Mouse (Mus musculus) liver, adult (tissue): ENCODE results near the gene Vat1.

Source experiments
- GATA4 ChIP-seq: IDR thresholded peaks from 2 replicates; pipeline ENCODE4 v1.6.1; 2014; ENCODE audit warnings: mild to moderate bottlenecking, low read length; ENCODE audit not compliant: insufficient replicate concordance

Vat1 gene

DNA sequence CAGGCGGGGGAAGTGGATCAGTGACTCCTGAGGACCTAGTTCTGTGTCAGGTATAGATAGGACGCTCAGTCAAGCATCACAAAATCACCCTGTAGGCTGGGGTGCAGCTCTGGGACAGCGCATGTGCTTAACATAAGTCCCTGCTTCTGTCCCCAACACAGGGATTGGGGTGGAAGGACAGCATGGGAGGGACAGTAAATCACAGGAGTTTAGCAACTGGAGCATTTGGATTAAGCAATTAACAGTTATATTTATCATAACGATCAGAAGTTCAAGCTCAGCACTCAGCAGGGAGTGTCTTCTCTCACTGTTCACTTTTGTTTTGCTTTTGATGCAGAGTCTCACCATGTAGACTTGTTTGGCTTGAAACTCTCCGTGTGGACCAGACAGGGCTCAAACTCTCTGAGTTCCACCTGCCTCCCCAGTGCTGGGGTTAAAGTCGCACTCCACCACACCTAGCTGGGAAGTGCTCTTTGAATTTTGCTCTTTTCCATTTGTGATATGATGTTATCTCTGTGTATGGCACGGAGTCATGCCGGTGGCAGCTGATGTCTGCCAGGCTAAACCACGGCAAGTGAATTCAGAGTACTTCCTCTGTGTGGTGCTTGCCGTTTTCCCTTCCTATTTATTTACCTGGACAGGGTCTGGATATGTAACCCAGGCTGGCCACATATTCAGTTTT lies 13.8 kb downstream of the Vat1 start:
- peak; percentile 21; the same call in 1 of the 2 replicates for TF ChIP-seq GATA4

- TF ChIP-seq GATA4 = no peak
These were observed 14.5 kb downstream of the Vat1 start for GRCm38 (mm10) chr11:101451536-101451935.

GRCm38 (mm10) chr11:101450394-101450793 lies 15.6 kb downstream of the Vat1 start:
- TF ChIP-seq GATA4 = no peak

- TF ChIP-seq GATA4 = no peak
These were observed 17.1 kb downstream of the Vat1 start for GRCm38 (mm10) chr11:101448899-101449298.

- TF ChIP-seq GATA4 = peak; percentile 16; the same call in 1 of the 2 replicates
These were observed 17.7 kb downstream of the Vat1 start, which contains the start of gene Ifi35 for GRCm38 (mm10) chr11:101448274-101448746. Gene Ifi35, plus strand, starts transcription at chr11:101448407.

DNA sequence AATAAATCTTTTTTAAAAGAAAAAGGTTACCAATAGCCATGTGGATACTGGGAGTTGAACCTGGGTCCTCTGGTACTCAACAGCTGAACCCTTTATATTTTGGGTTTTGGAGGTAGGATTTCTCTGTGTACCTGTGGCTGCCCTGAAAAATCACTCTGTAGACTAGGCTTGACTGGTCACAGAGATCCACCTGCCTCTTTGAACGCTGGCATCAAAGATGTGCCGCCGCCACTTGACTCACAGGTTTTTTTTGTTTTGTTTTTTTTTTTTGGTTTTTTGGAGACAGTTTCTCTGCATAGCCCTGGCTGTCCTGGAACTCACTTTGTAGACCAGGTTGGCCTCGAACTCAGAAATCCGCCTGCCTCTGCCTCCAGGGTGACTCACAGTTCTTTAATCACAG lies 18.2 kb downstream of the Vat1 start:
- TF ChIP-seq GATA4 = no peak

GRCm38 (mm10) chr11:101446319-101446718 lies 19.7 kb downstream of the Vat1 start:
- no peak for TF ChIP-seq GATA4

- TF ChIP-seq GATA4 = no peak
These were observed 23.3 kb downstream of the Vat1 start for GRCm38 (mm10) chr11:101442760-101443159.

GRCm38 (mm10) chr11:101442127-101442693 lies 23.8 kb downstream of the Vat1 start, which contains the start of gene Rpl27:
Gene Rpl27, plus strand, starts transcription at chr11:101442298.
- peak; percentile 44; the same call in 1 of the 2 replicates for TF ChIP-seq GATA4

DNA sequence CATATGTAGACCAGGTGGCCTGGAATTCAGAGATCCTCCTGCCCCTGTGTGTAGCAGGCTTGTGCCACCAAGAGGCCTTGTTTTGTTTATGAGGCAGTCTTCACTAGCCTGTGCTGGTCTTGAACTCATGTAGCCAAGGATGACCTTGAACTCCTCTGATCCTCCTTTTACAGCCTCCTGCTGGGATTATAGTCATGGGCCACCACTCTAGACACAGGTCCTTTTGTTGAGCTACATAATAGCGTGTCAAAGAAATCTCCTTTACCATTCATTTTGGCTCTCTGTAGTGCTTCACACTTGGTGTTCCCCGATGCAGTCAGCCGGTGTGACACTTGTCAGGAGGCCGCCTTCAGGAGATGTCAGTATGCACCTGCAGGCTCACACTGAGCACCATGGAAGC lies 29.1 kb downstream of the Vat1 start:
- no peak for TF ChIP-seq GATA4

- no peak for TF ChIP-seq GATA4
These were observed 30.2 kb downstream of the Vat1 start for GRCm38 (mm10) chr11:101435831-101436230.

- TF ChIP-seq GATA4 = no peak
These were observed 32.6 kb downstream of the Vat1 start for GRCm38 (mm10) chr11:101433396-101433795.

- no peak for TF ChIP-seq GATA4
These were observed 34.7 kb downstream of the Vat1 start for GRCm38 (mm10) chr11:101431327-101431726.

GRCm38 (mm10) chr11:101426165-101426564 lies 39.9 kb downstream of the Vat1 start:
- peak; percentile 32; the same call in 1 of the 2 replicates for TF ChIP-seq GATA4

DNA sequence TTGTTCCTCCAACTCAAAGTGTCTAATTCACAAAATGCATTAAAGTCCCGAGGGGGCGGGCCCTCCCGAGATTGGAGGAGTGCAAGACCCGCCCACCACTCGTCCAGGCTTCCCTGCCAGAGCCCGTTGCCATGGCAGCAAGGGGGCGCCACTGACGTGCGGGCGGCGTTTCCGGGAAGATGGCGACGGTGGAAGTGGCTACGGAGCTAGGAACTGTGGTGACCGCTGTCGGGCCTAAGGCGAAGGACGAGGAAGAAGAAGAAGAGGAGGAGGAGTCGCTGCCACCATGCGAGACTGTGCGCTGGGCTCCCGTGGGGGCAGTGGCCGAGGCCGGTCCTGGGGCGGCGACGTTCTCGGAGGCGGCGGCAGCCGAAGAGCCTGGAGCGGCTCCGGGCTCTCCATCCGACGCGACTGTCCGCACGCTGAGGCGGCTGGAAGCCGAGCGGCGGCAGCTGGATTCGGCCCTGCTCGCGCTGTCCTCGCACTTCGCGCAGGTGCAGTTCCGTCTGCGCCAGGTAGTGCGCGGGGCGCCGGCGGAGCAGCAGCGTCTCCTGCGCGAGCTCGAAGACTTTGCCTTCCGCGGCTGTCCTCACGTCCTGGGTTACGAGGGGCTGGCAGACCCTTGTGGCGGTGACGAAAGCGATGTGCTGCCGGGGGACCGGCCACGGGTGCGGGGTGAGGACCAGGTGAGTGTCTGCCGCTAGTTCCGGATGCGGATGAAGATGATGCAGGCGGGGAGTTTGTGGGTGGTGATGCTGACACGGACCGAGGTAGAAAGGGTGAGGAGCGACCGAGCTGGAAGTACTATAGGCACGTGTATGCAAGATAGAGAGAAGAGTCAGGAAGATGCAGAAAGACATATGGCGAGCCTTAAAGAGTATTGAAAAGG lies 40.9 kb downstream of the Vat1 start, which contains the start of the genes Rundc1 and Ptges3l:
Rundc1 (plus strand) TSS at position 161 of the 889 bp plus-strand sequence.
Ptges3l (minus strand) TSS at position 409 of the 889 bp plus-strand sequence.
- no peak for TF ChIP-seq GATA4

DNA sequence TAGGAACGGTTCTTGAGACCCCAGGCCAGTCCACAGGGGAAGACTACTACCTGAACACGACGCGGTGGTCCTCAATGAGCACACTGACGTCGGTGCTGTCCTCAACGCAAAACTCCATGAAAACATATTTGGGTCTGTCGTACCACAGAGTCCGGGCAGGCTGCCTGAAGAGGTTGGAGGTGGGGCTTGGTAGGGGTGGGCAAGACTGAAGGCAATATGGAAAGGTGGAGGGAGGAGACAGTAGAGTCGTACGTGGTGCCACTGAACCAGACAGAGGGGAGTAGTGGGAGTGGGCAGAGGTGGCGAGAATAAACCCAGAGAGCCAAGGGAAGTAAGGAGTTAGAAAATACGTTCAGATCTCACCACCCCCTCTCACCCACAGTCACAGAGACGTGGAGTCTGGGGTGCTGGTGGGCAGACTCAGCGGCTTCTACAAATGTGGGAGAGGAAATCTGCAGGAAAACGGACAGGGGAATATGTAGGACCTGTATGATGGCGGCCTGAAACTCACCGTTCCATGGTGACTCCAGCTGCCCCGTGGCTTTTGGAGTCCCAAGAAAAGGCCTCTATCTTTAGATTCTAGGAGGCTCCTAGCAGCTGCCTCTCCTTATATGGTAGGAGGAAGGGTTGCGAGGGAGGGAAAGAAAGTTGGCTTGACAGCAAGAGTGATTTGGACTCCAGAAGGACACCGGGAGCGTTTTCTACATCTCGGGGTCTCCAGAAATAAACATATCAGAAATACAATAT lies 41.8 kb downstream of the Vat1 start, which contains the start of gene Gm27029:
Gm27029 (minus strand) TSS at position 692 of the 747 bp plus-strand sequence.
- TF ChIP-seq GATA4 = no peak
